Comparison of ENCODE assay signal across 24 mouse cellular contexts in the genomic region with DNA sequence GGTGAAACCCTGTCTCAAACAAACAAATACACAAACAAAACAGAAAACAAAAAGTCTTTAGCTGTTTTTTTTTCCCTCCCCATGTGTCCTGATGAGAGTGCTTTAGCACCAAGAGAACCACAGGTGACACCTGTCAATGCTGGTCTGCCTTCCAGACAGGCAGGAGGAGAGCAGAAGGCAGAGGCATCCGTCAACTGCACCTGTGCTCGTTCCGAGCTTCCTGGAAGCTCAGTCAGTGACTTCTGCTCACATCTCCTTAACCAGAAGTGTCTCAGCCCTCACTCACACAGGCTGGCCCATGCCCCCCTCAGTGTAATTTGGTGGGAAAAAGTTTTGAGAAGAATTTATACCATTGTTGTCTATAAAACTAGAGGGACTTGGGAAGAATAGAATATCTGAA. TPM values are rescaled to one million over a fixed set of nuclear protein-coding genes. Genes with fewer than 3 reads are reported as not detected.
DNase-seq lines count a peak whose midpoint lies in the region; ATAC-seq and TF ChIP-seq lines count a peak whose summit lies in the region.
"Had no signal": no experiment of that assay in that cellular context is flagged by ENCODE, and none has a peak within 500 bp of the region (broad histone marks: within the 10 kb centered on the region; RNA-seq: fewer than 3 reads in every experiment).

No protein-coding gene starts in this region.

- no peak overlapping the region for H3K4me2 ChIP-seq in midbrain, embryonic 15.5 days
- H3K4me2 ChIP-seq: embryonic facial prominence, embryonic 12.5 days; embryonic facial prominence, embryonic 15.5 days; heart, embryonic 11.5 days; hindbrain, embryonic 14.5 days had no signal

- no peaks in the 10 kb centered on the region for H3K27me3 ChIP-seq in thymus, adult 2 months (ENCODE audit: control insufficient read depth, insufficient read depth, low read length)
- H3K27me3 ChIP-seq in midbrain, embryonic 15.5 days (replicated peaks), result no peaks in the 10 kb centered on the region
- H3K27me3 ChIP-seq: embryonic facial prominence, embryonic 12.5 days; embryonic facial prominence, embryonic 15.5 days had no signal

- no peak for TF ChIP-seq CTCF in thymus, adult 2 months (IDR thresholded peaks at IDR 0.05; ENCODE audit: borderline replicate concordance, control insufficient read depth, extremely low read depth, insufficient read depth, low read length, poor library complexity)

- ATAC-seq in midbrain, embryonic 15.5 days (replicated peaks), result no peak
- ATAC-seq: activated CD4-positive, CD25-positive, alpha-beta regulatory T cell, adult 4 months; CD4-positive, CD25-positive, alpha-beta regulatory T cell, adult 4 months; forebrain, embryonic 14.5 days; forebrain, postnatal 0 days; hindbrain, postnatal 0 days; intestine, postnatal 0 days had no signal

- no peak overlapping the region for H3K4me3 ChIP-seq in thymus, adult 2 months (ENCODE audit: control insufficient read depth, insufficient read depth, low read length)
- H3K4me3 ChIP-seq in midbrain, embryonic 15.5 days, result no peak overlapping the region
- H3K4me3 ChIP-seq: embryonic facial prominence, embryonic 12.5 days; embryonic facial prominence, embryonic 15.5 days had no signal

- H3K4me1 ChIP-seq in thymus, adult 2 months (replicated peaks; ENCODE audit: control insufficient read depth, insufficient read depth, low read length), result peaks cover 6% of the 10 kb centered on the region; the same call in 1 of the 2 replicates
- peaks cover 22% of the 10 kb centered on the region for H3K4me1 ChIP-seq in midbrain, embryonic 15.5 days

- no peaks in the 10 kb centered on the region for H3K36me3 ChIP-seq in thymus, adult 2 months (ENCODE audit: control insufficient read depth, insufficient read depth, low read length)
- H3K36me3 ChIP-seq in midbrain, embryonic 15.5 days (replicated peaks), result no peaks in the 10 kb centered on the region
- H3K36me3 ChIP-seq: embryonic facial prominence, embryonic 12.5 days; embryonic facial prominence, embryonic 15.5 days had no signal

- peak; percentile 55 for DNase-seq in heart, adult 11 months
- no peak for DNase-seq in heart, postnatal 10 days
- no peak for DNase-seq in thymus, adult 2 months
- peak; percentile 61 for DNase-seq in thymus, postnatal 14 days
- no peak for DNase-seq in embryo, embryonic 11 days
- DNase-seq in embryo, embryonic 10 days (ENCODE audit: low spot score), result no peak
- DNase-seq: adrenal gland, adult 8-10 months; adrenal gland, postnatal 25 days; cerebellum, adult 18-20 months; cerebellum, adult 9-10 months; forebrain, postnatal 0 days; gastrocnemius, postnatal 10 days; gastrocnemius, postnatal 36 days; heart, postnatal 36 days had no signal

- peaks cover 6% of the 10 kb centered on the region; the same call in 1 of the 2 replicates for H3K9me3 ChIP-seq in midbrain, embryonic 15.5 days
- H3K9me3 ChIP-seq: embryonic facial prominence, embryonic 15.5 days had no signal

- peak overlapping the region; percentile 13; the same call in 1 of the 2 replicates for H3K27ac ChIP-seq in thymus, adult 2 months (ENCODE audit: control insufficient read depth, insufficient read depth, low read length)
- H3K27ac ChIP-seq in midbrain, embryonic 15.5 days, result no peak overlapping the region
- H3K27ac ChIP-seq: embryonic facial prominence, embryonic 12.5 days; embryonic facial prominence, embryonic 15.5 days; hindbrain, embryonic 14.5 days; hindbrain, postnatal 0 days had no signal

- intact Hi-C loops in heart, postnatal 10 days (cut with DNase I), result no loop called here

- WGBS in thymus, adult 2 months, result 45% methylated on average over 3 of the region's 3 CpGs
- 81% methylated on average over 3 of the region's 3 CpGs for WGBS in midbrain, embryonic 15.5 days

- no peak overlapping the region for H3K9ac ChIP-seq in midbrain, embryonic 15.5 days
- H3K9ac ChIP-seq: embryonic facial prominence, embryonic 12.5 days; embryonic facial prominence, embryonic 15.5 days; forebrain, postnatal 0 days; hindbrain, embryonic 14.5 days had no signal

- no peak for TF ChIP-seq POLR2A in thymus, adult 2 months (IDR thresholded peaks at IDR 0.05; ENCODE audit: control insufficient read depth, extremely low read depth, insufficient read depth, low read length, poor library complexity)

RNA-seq across cellular contexts. Expression of a gene that starts 15.4 kb away (rescaled TPM):
- total RNA-seq in heart, postnatal 10 days (2021), result 1 to 10 TPM; 8.0 to 9.1 TPM
- 15.3 and 15.5 TPM in 2 replicates for polyA plus RNA-seq in thymus, adult 2 months (2012; rRNA removed)
- 7.6 and 8.1 TPM in 2 replicates for polyA plus RNA-seq in midbrain, embryonic 15.5 days (2015; fragmentation: Nextera tagmentation; extraction: Ambion mirVana)

Comparison
In these comparisons a context has a peak if more than half of its experiments do, and no peak if none do; other contexts are left out.
1. DNase-seq: peak in heart, adult 11 months (single experiment) and thymus, postnatal 14 days (single experiment); none in heart, postnatal 10 days (0 of 2), thymus, adult 2 months (single experiment), embryo, embryonic 11 days (single experiment) and embryo, embryonic 10 days (single experiment).